Mouse (Mus musculus): ENCODE results near the gene Ube2z. TPM values are rescaled to one million over a fixed set of nuclear protein-coding genes. Genes with fewer than 3 reads are reported as not detected.
A peak's percentile ranks its signal among the peaks of the same experiment; 100 is the strongest.

Ube2z gene
- total RNA-seq, 2 experiments from 2014 or later: 53.4 to 56.4 TPM

DNA sequence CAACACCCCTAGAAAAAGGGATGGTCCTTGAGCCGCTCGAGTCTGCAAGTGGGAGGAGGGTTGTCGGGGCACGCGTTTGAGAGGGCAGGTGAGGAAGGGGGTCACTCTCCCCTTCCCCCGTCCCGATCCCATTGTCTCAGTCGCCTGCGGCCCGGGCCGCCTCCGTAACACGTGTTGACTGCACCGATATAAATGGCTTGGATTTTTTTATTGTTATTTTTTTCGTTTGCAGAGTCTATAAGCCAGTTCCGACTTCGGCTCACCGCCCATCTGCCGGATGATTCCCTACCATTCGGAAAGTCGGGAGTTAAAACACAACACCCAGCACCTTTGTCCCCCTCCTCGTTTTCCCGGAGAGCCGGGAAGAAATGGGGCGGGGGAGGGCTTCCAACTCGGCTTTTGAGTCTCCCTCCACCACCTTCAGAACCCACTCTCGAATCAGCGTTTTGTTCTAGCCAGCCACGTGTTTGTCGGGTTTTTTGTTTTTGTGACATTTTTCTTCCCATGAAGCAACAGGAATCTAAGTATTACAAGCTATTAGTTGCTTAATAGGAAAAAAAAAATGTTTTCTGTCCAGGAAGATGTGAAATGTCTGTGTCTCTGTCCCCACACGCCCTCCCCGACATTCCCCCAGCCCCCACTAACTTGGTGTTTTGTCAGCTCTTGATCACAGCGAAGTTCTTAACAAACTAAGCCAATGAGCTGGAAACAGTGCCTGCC, 57.5 kb downstream of the Ube2z start:
- DNase-seq: no peak

DNA sequence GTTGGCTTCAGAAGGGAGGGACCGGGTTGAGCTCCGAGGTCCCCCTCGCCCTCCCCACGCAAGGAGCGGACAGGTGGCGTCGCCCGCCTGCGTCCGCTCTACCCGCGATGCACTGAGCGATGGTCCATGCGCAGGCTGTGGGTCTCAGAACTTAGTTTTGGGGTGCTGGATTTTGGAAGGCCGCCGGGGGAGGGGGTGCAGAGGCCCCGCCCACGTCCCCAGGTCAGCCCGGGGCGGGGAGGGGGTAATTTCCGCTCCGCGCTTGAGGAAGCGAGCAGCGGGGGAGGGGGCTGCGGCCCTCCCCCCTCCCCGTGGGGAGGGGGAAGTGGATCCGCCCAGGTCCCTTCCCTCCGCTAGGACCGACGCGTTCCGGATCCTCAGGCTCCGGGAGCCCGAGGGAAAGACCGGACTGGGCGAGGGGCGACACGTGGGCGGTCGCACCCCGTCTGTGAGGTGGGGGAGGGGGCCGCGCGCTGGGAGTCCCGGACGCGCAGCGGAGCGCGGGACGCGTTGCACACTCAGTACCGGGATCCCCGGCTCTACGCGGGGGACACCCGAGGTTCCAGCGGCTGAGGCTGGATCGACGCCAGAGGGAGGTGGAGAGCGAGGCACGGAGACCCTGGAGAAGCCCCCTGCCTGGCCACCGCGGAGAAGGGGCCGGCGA, 58.2 kb downstream of the Ube2z start:
- DNase-seq: no peak

DNA sequence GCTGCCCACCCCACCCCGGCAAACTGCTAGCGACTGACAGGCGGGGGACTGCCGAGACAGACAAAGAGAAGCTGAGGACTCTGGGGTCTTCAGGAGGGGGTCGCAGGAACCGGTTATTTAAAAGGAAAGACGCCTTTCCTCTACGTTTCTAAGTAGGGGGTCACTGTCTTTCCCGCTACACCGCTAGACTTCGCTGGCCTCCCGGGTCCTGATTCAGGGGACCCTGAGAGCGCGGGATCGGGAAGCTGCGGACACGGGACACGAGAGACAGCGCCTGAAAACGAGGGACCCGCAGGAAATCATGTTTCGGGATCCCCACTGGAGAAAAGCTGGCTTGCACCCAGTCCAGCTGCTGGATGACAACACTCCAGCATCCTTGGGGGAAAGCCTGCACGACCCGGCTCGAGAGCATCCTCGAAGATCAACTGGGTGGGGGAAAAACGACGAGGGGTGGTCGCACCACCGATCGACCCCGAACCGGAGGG, 58.8 kb downstream of the Ube2z start:
- no peak for DNase-seq

DNA sequence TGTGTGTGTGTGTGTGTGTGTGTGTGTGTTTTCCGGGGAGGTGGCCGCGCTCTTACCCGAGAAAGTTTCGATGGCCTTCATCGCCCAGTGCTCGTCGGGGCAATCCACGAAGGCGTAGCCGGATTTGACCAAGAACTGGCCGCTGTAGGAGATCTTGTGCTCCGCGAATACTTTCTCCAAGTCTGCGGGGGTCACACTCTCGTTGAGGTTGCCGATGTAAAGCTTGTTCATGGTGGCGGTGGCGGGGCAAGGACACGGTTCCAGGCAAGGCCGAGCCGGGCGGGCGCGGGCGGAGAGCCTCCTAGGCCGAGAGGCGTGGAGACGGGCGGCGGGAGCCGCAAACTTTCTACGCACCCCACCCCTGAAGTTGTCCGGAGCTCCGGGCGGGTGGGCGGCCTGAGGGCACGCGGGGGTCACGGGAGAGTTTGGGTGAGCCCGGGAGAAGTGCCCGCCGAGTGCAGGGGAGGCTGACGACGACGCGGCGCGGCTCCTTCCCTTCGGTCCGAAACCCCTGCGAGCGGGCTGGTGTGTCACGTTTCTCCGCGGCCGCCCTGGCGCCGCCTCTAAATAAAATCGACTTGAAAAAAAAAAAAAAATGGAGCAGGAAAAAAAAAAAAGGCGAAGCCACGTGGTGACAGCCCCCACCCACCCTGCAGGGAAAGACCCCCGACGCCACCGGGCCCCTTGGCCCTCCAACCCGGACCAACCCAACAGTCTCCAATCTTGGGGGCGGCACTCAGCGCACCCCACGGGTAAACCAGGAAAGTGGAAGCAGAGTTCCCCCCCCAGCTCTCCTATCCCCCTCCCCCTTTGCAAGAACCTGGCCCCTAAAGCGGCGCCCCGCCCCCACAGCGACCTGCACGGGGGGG, 59.6 kb downstream of the Ube2z start, which contains the start of gene Igf2bp1:
Igf2bp1 (minus strand) TSS at position 538 of the 869 bp plus-strand sequence.
- peak; percentile 59 to 60 for DNase-seq

DNA sequence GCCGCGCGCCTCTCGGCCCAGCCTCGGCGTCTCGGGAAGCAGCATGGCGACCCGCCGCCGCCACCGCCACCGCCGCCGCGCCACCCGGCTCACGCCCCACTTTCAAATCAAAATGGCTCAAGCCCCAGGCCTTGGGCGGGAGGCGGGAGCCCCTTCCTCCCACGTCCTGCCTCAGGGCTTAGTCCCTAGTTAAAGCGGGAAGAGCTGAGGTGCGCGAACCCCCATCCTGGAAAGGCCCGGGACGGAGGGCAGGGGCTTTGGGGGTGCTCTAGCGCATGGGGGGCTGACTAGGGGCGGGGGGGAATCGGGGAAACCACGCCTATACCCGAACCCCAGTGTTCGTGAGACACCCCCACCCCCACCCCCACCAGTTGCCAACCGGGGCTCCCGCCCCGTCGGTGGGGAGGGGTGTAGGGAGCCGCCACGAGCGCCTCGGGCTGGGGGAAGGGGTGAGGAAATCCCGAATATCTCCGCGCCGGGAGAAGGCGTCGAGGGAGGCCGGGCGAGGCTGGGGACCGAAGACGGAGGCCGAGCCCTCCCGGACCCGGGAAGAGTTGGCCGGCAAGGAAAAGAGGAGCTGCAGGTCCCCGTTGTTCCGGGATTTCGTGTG, 60.3 kb downstream of the Ube2z start:
- peak in 1 of 2 experiments; percentile 25 for DNase-seq

DNA sequence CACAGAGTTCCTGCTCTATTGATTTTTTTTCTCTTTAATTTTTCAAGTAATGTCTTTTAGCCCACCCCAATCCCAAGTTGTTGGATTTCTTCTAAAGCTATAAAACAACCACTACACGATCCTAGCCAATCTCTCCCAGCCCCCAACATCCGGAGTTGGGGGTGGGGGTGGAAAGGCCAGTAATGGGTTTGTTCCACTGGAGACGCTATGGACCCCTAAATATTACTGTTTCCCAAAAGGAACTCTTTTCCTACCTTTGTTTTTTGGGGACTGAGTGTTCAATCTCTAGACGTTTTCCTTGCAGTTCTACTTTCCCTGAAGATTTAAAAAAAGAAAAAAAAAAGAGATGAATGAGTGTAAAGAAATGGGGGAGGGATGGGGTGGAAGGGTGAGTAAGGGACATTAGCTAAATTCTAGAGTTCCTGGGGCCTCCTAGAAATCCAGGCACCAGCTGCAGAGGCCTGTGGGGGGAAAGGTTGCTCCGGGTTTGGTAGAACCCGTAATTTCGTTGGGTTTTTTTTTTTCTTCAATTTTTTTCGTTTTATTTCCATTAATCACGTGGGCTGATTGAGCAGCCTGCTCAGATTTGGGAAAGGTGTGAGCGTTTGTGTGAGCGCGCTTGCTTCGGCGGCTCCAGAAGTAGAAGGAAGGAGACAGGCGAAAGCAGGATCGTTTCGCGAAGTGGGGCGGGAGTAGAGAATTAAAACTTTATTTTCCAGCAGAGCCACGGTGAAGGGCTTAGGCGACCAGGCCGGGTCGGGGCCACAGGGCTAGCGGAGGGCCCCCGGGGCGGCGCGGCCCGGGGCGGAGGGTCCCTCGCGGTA, 61.0 kb downstream of the Ube2z start:
- no peak for DNase-seq

DNA sequence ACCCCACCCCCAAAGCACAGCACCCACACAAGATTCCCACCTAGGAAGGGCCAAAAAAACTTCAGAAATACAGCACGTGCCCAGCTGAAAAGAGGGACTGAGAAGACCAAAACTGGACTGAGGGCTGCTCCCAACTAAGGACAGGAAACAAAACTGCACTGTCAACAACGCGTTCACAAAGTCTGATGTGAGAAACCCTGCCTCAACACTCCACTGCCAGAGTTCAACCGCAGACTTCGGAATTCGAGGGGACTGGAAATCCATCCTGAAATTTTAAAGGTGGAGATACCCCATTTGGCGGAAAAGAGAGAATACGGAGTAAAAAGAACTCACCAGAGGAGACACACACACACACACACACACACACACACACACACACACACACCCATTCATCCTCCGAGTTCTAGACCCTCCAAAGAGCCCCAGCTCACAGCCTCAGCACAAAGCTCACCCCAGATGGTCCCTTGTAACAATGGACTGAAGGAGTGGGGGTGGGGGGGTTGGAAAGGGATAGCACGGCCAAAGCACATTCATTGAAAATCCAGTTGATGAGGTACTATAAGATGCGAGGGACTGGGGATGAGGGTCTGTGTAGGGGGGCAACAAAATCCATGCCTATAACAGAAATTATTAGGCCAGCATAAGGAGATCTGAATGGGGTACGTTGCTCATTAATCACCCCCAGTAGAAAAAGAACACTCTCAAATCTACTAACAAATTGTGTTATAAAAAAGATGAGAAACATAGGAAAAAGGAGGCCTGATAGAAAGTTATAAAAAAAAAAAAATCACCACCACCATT, 61.9 kb downstream of the Ube2z start:
- DNase-seq: no peak

Other genes starting within 250 kb of the Ube2z start
- gene Phospho1, start 240.9 kb downstream of the Ube2z start, total RNA-seq (2021): 100 to 1,000 TPM; 119 to 160 TPM
- 10 to 100 TPM; 14.3 to 30.9 TPM for gene Gngt2, start 228.2 kb downstream of the Ube2z start, total RNA-seq (2021)
- gene Abi3, start 222.9 kb downstream of the Ube2z start, total RNA-seq (2021): 10 to 100 TPM; 11.3 to 19.3 TPM
- gene B4galnt2, start 150.5 kb downstream of the Ube2z start, total RNA-seq (2021): not detected
- gene Igf2bp1, start 59.4 kb downstream of the Ube2z start, total RNA-seq (2021): 1 to 10 TPM; 2.1 to 4.7 TPM
- gene Gip, start 40.8 kb downstream of the Ube2z start, total RNA-seq (2021): not detected
- gene Snf8, start 30.5 kb downstream of the Ube2z start, total RNA-seq (2021): 10 to 100 TPM; 85.8 to 89.6 TPM
- 100 to 1,000 TPM; 268 to 316 TPM for gene Atp5g1, start 10.3 kb upstream of the Ube2z start, total RNA-seq (2021)
- gene Calcoco2, start 46.6 kb upstream of the Ube2z start, total RNA-seq (2021): not detected
- gene Ttll6, start 68.4 kb upstream of the Ube2z start, total RNA-seq (2021): not detected
- not detected for gene Hoxb13, start 128.9 kb upstream of the Ube2z start, total RNA-seq (2021)
- 100 to 1,000 TPM; 225 to 357 TPM for gene Hoxb9, start 206.1 kb upstream of the Ube2z start, total RNA-seq (2021)
- 10 to 100 TPM; 59.4 to 80.5 TPM for gene Hoxb8, start 216.5 kb upstream of the Ube2z start, total RNA-seq (2021)
- 10 to 100 TPM; 35.5 to 49.8 TPM for gene Hoxb7, start 221.2 kb upstream of the Ube2z start, total RNA-seq (2021)
- 10 to 100 TPM; 43.9 to 62.2 TPM for gene Hoxb6, start 227.1 kb upstream of the Ube2z start, total RNA-seq (2021)
- 10 to 100 TPM; 16.1 to 27.0 TPM for gene Hoxb5, start 237.9 kb upstream of the Ube2z start, total RNA-seq (2021)